Mouse (Mus musculus): Measurements from ENCODE around the gene Fgfr4.

Fgfr4 gene

DNA sequence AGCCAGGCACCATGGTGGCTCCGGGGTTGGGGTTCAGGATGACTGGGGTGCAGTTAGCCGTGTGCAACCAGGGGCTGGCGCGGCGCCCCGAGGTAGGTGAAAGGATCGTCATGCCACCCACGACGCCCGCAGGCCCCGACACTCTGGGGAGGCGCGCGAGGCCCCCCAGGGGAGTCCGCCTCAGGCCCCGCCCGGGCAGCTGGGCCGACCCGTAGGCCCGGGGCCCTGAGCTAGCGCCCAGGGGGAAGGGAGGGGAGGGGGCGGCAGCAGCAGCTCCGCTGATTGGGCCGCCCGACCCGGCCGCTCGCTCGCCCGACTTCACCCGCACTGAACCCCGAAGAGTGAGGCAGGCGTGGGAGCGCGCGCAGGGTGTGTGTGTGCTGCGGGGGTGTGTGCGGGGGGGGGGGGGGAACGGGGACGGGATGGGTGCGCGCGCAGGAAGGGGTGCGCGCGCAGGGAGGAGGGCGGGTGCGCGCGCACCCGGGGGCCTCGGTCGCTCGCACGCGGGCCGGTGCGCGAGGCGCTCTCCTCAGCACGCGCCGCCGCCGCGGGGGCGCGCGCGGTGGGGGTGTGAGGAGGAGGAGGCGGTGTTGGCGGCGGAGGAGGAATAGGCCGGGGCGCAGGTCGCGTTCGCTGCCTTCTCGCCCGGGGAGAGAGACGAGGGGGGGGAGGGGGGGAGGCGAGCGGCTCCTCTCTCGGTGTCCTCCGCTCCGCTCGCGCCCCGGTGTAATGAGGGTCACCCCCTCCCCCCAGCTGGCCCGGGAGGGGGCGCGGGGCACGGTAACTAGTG, 59.0 kb downstream of the Fgfr4 start:
- DNase-seq: peak; percentile 90

- DNase-seq: no peak
These were observed 59.5 kb downstream of the Fgfr4 start for GRCm38 (mm10) chr13:55212011-55212360.

DNA sequence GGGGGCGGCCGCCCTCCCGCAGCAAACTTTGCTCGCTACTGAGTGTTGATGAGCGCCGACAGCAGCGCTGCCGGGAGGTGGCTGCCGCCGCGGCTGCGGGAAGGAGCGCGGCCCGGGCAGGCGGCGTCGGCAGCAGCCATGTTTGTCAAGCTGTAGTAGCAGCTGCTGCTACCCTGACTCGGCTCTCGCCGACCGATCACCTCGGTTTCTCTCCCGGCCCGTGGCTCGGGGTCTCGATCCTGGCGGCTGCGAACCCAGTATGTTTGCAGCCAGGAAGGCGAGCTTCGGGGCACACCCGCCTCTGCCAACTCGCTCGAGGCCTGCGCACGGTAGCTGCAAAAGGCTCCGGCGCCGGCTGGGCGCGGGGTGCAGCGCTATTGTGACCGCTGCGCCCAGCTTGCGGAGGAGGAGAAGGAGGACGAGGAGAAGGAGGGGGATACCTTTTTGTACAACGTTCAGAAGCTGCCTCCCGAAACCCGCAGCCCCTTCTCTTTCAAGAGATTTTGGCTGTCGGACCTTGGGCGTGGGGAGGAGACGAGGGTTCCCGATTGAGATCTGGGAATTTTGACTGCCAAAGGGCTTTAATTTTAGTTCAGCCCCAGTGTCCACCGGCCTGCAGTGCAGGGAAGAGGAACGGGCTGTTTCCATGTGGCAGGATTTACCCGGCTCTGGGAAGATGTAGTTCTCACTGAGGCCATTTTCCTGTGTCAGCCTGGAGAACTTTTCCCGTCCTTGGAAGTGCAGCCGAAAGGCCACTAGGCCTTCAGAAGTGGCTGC, 60.1 kb downstream of the Fgfr4 start:
- peak; percentile 79 for DNase-seq

DNA sequence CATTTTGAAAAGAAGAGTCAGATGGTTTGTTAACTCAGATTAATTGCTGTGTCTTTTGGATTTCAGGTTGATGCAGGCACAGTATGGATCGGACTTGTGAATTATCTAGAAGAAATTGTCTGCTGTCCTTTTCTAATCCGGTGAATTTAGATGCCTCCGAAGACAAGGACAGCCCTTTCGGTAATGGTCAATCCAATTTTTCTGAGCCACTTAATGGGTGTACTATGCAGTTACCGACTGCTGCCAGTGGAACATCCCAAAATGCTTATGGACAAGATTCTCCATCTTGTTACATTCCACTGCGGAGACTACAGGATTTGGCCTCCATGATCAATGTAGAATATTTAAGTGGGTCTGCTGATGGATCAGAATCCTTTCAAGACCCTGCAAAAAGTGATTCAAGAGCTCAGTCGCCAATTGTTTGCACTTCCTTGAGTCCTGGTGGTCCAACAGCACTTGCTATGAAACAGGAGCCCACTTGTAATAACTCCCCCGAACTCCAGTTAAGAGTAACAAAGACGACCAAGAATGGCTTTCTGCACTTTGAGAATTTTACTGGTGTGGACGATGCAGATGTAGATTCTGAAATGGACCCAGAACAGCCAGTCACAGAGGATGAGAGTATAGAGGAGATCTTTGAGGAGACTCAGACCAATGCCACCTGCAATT, 60.8 kb downstream of the Fgfr4 start:
- DNase-seq: no peak

All from cerebellum, adult 9-11 months (tissue).